Mouse (Mus musculus) heart, postnatal 0 days (tissue): ENCODE measurements at regions not wholly inside any gene's neighbourhood (a gene's known extent, or its start where the extent isn't known, plus 50 kb on each side); places are given as distances from the start of the nearest gene placed in this dataset.

Experiments used
- CTCF ChIP-seq: IDR thresholded peaks from 2 replicates; pipeline ENCODE4 v1.5.1; 2016; ENCODE audit warnings: antibody characterized with exemption, control low read depth, low read depth
- EP300 ChIP-seq: IDR thresholded peaks from 2 replicates; pipeline ENCODE4 v1.6.1; 2016; ENCODE audit warnings: antibody characterized with exemption, low read depth

DNA sequence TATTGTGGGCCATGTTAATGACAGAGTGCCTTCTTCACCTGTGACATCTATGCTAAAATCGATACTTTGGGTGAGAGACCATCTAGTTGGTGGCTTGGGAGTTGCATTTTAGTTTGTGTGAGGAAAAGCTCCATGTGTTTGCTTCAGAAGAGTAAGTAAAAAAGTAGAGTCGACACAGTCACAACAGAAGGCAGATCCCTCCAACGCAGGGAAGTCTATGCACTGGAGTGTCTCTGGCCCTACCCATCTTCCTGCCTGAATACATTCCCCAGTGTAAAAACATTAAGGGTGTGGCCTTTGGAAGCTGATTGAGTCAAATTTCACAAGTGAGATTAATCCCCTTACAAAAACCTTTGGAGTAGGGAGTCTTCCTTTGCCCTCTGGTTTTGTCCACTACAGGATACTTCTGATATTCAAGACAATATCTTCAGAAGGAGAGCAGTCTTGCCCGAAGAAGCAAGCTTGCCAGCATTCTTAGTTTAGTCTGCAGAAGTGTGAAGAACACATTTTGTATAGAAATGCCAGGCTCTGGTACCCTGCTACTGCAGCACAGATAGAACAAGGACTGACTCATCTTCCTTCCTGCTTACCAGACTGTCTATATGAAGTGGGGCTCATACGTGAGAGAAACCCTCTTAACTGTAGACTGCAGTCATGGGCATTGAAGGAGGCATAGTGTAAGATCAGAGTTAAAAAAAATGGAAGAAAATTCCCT, 79.2 kb downstream of the Cetn3 start:
- no peak for TF ChIP-seq CTCF
- TF ChIP-seq EP300: no peak
